Mouse (Mus musculus): Measurements from ENCODE around the gene Scnm1.

Scnm1 gene

DNA sequence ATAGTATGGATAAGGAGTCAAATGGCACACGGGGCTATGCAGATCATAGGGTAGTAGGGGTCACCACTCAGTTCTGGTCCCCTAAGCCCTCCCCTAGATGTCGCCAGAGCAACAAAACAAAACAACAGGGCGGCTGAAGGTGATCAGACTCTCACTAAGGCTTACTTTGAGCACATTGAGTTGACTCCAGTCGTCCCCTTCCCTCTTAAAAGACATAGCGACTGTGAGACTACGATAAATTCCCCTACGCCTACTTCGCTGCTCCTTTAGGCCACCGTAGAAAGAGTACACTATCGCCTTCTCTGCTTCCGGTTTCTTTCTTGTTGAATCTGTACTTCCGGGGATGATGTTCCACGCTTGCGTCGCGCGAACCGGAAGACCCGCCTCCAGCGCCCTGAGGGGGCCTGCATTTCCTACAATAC, at the start of gene Scnm1, which contains the start of gene Lysmd1:
Scnm1 (minus strand) TSS at position 332 of the 422 bp plus-strand sequence.
Lysmd1 (plus strand) TSS at position 409 of the 422 bp plus-strand sequence.
- peak; percentile 93 to 97 for DNase-seq

- DNase-seq: no peak
These were observed 48.0 kb upstream of the Scnm1 start for GRCm38 (mm10) chr3:95181841-95182240.

DNA sequence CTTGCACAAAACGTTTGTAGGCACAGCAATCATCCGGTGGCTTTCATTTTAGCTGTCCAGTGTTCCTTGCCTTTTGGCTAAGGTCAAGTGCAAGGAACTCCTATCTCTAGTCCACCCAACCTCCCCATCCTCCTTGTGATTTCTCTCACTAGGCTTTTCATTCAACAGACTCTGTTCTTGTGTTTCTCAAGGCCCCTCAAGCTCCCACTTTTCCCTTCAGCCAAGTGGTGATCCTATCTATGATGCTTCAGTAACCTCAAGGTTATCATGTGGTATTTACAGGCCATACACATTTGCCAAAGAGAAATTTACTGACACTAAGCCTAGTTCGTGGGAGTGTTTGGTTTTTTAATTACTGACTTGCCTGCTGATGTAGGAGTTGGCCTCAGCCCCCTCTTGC, 46.1 kb upstream of the Scnm1 start:
- DNase-seq: no peak

- no peak for DNase-seq
These were observed 45.1 kb upstream of the Scnm1 start for GRCm38 (mm10) chr3:95178948-95179347.

- no peak for DNase-seq
These were observed 43.8 kb upstream of the Scnm1 start for GRCm38 (mm10) chr3:95177583-95177982.

GRCm38 (mm10) chr3:95176500-95176899, 42.7 kb upstream of the Scnm1 start:
- DNase-seq: no peak

- DNase-seq: peak; percentile 76 to 90
These were observed 40.3 kb upstream of the Scnm1 start for GRCm38 (mm10) chr3:95174011-95174592.

DNA sequence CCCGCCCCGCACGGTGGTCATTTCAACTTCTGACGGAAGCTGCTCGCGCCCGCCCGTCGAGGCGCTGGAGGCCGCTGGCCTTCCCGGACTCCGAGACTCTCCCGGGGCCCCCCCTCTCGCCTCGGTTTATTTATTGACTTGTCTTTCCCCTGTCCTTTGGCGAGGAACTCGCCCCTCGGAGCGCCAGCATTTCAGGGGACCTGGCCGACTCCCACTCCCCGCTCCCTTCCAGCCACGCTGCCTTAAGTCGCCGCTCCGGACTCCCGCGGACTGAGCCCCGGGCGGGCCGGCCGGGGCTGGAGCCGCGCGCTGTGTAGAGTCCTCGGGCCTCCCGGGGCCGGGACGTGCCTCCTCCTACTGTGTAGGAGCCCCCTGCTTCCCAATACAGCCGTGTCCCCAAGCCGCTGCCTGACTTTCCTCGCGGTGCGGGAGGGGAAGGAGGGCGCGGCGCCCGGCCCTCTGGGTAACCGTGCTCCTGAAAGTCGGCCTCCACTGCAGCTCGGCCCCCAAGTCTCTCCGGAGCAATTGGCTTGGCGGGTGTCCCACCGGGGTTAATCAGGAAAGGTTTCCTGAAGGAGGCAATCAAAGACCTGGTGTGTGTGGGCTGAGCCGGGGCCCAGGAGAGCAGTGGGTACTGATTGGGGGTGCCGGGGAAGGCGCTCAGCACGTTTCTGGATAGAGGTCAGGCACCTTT, 39.6 kb upstream of the Scnm1 start:
- DNase-seq: peak in 1 of 2 experiments; percentile 31

DNA sequence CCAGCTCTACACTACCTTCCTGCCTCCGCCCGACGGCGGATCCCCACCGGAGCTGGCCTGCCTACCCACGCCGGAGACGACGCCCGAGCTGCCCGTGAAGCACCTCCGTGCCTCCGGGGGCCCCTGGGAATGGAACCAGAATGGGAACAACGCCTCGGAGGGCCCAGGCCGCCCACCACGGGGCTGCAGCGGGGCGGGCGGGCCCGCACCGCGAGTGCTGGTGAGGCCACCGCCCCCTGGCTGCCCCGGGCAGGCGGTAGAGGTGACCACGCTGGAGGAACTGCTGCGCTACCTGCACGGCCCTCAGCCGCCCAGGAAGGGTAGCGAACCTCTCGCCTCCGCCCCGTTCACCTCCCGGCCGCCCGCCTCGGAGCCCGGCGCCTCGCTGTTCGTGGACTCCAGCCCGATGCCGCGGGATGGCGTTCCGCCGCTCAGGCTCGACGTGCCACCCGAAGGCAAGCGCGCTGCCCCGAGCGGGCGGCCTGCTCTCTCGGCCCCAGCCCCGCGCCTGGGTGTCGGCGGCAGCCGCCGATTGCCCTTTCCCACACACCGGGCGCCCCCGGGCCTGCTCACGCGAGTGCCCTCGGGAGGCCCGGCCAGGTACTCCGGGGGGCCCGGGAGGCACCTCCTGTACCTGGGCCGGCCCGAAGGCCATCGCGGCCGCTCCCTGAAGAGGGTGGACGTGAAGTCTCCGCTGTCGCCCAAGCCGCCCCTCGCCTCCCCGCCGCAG, 38.9 kb upstream of the Scnm1 start:
- DNase-seq: no peak

- DNase-seq: no peak
These were observed 37.3 kb upstream of the Scnm1 start for GRCm38 (mm10) chr3:95171105-95171504.

GRCm38 (mm10) chr3:95169996-95170395, 36.2 kb upstream of the Scnm1 start:
- DNase-seq: no peak

- no peak for DNase-seq
These were observed 31.0 kb upstream of the Scnm1 start for GRCm38 (mm10) chr3:95164840-95165239.

GRCm38 (mm10) chr3:95164256-95164550, 30.4 kb upstream of the Scnm1 start:
- DNase-seq: no peak

DNA sequence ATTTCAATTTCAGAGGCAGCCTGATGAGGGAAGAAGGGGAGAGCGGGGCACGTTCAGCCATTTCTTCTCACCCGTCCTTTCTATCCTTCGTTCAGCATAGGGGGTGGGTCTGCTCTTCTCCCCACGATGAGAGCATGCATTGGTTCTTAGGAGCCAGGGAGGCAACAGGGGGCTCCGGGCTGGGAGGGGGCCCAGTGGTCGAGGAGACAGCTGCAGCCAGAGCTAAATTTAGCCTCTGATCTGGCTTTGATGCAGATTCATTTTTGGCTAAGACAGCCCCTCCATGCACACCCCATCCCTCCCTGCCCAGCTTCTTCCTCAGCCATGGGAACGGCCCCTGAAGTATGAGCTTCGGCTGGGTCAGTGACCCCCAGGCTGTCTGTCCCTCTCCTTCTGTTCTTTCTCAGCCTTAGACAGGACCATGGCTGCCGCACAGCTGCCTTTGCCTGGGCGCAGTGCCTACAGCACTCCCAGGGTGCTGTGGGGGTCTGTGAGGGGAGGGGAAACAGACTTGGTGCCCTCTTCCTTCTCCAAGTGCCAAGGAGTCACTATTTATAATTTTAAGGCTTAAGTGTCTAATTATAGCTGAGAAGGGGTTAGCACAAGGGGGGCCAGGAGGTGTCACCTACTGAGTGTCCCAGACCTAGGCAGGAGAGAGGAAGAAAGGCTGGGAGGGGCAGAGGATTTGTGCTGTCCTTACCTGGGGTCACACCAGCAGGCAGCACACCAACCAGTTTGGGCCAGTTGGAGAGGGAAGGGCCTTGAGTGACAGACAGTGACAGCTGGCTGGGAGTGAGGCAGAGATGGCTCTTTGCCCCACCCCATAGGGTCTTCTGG, 29.8 kb upstream of the Scnm1 start:
- DNase-seq: no peak

DNA sequence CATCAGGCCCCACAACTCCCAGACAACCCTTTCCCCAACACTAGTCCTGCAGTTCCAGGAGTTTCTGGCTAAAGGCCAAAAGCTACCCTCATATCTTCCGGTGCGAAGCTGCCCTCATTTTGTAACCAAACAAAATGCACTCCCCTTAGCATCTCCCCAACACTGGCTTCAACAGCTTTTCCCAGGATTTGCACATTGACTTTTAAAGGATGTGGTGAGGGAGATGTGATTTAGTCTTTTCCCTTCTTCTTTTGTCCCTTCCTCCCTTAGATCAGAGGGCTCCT, 28.5 kb upstream of the Scnm1 start:
- no peak for DNase-seq

GRCm38 (mm10) chr3:95161618-95162344, 28.0 kb upstream of the Scnm1 start:
- DNase-seq: no peak

DNA sequence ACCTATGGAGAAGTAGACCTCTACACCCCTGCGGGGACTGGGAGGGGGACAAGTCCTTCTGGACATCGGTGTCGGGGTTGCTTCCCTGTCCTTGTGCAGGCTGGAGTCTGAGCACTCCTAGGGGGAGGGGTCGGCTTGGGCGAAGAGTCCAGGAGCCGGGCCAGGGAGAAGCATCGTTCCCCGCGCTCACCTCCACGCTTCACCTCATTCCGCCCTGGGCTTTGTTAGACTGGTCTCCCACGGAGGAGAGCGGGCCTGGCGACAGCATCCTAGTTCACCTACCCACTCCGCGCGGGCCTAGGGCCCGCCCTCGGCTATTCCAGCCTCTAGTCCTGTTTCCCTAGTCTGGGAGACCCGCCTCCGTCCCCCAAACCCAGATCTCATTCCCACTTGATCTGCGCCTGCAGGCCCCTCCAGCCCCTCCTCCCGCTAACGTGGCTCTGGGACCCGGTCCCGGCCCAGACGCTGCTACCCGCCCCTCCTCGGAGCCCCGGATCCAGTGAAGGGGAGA, 27.3 kb upstream of the Scnm1 start:
- DNase-seq: no peak

GRCm38 (mm10) chr3:95159987-95160963, 26.5 kb upstream of the Scnm1 start, which contains the start of gene Sema6c:
TSS of gene Sema6c (plus strand) at chr3:95160457.
- DNase-seq: peak; percentile 87

GRCm38 (mm10) chr3:95159511-95159986, 25.7 kb upstream of the Scnm1 start:
- no peak for DNase-seq

- peak in 1 of 2 experiments; percentile 67 for DNase-seq
These were observed 20.1 kb upstream of the Scnm1 start for GRCm38 (mm10) chr3:95153874-95154273.

GRCm38 (mm10) chr3:95147924-95148323, 14.1 kb upstream of the Scnm1 start:
- DNase-seq: peak in 1 of 2 experiments; percentile 52

All from kidney, adult 8-10 months (tissue).